Mouse (Mus musculus): ENCODE results near the gene Tmem216. TPM values are rescaled to one million over a fixed set of nuclear protein-coding genes. Genes with fewer than 3 reads are reported as not detected.

The Tmem216 gene
- total RNA-seq (2018; cell fraction: chromatin; rRNA removed) = 1 to 10 TPM in 22 of 26 experiments, not detected in 4; 1.2 to 7.8 (median 2.2) TPM
- total RNA-seq (2018; cell fraction: cytosol; rRNA removed) = 1 to 10 TPM; 1.5 to 4.7 (median 3.1) TPM
- 1 to 10 TPM in 21 of 26 experiments, under 1 TPM in 3, not detected in 2; 0.88 to 7.5 (median 2.4) TPM for total RNA-seq (2018; cell fraction: nucleus; rRNA removed)
- 1.4 to 5.1 TPM (median 2.8 TPM) in 3 replicates for polyA plus RNA-seq (2018)

- 2% methylated on average over 43 of the region's 43 CpGs for WGBS (ENCODE audit: missing documents)
- no peak within 1 kb of the TSS for H3K27ac ChIP-seq
Measured at GRCm38 (mm10) chr19:10555624-10556510, at the start of gene Tmem216. Gene Tmem216, minus strand, starts transcription at chr19:10556238.

GRCm38 (mm10) chr19:10605293-10605900 lies 49.4 kb upstream of the Tmem216 start, which contains the start of the genes Ddb1 and Tkfc:
Gene Ddb1, plus strand, starts transcription at chr19:10605327.
Gene Tkfc, minus strand, starts transcription at chr19:10605654.
- WGBS (ENCODE audit: missing documents) = under 1% methylated on average over 49 of the region's 49 CpGs
- Histone ChIP-seq H3K79me2 (ENCODE audit: inconsistent target) (peaks cover 45% of the 10 kb centered on the region), H3K4me3 (ENCODE audit: inconsistent target) (peak within 1 kb of the TSS; percentile 88), H3K36me3 (ENCODE audit: inconsistent target) (peaks cover 27% of the 10 kb centered on the region), H3K27ac (peak within 1 kb of the TSS; percentile 66)

More at GRCm38 (mm10) chr19:10555624-10556510, at the start of gene Tmem216:
- Histone ChIP-seq H3K79me2 (ENCODE audit: inconsistent target) (no peaks in the 10 kb centered on the region), H3K36me3 (ENCODE audit: inconsistent target) (no peaks in the 10 kb centered on the region), H3K4me3 (ENCODE audit: inconsistent target) (peak within 1 kb of the TSS; percentile 58)

- Histone ChIP-seq H3K4me3 (ENCODE audit: inconsistent target) (peak overlapping the region; percentile 88), H3K36me3 (ENCODE audit: inconsistent target) (peaks cover 18% of the 10 kb centered on the region), H3K79me2 (ENCODE audit: inconsistent target) (peaks cover 42% of the 10 kb centered on the region), H3K27ac (peak overlapping the region; percentile 66)
- 58% methylated on average over 3 of the region's 3 CpGs for WGBS (ENCODE audit: missing documents)
Measured at GRCm38 (mm10) chr19:10604534-10604933, 48.5 kb upstream of the Tmem216 start.

- 88% methylated on average over 17 of the region's 18 CpGs for WGBS (ENCODE audit: missing documents)
- Histone ChIP-seq H3K79me2 (ENCODE audit: inconsistent target) (peaks cover 35% of the 10 kb centered on the region), H3K4me3 (ENCODE audit: inconsistent target) (no peak overlapping the region), H3K27ac (0 out of 2 replicates have a peak overlapping the region, but pooled peaks have one; percentile 66), H3K36me3 (ENCODE audit: inconsistent target) (peaks cover 12% of the 10 kb centered on the region)
Measured at GRCm38 (mm10) chr19:10603660-10604523, 47.9 kb upstream of the Tmem216 start.

- peak overlapping the region; percentile 74 for H3K27ac ChIP-seq
- H3K79me2 ChIP-seq (ENCODE audit: inconsistent target) = peaks cover 24% of the 10 kb centered on the region
- WGBS (ENCODE audit: missing documents) = 3% methylated on average over 9 of the region's 9 CpGs
- H3K4me3 ChIP-seq (ENCODE audit: inconsistent target) = no peak overlapping the region
- H3K36me3 ChIP-seq (ENCODE audit: inconsistent target) = 0 out of 2 replicates have a peak, but pooled peaks cover under 1% of the 10 kb centered on the region
Measured at GRCm38 (mm10) chr19:10602787-10603186, 46.7 kb upstream of the Tmem216 start.

GRCm38 (mm10) chr19:10602247-10602769 lies 46.3 kb upstream of the Tmem216 start:
- peak overlapping the region; percentile 74 for H3K27ac ChIP-seq
- WGBS (ENCODE audit: missing documents) = 30% methylated on average over 6 of the region's 6 CpGs
- no peaks in the 10 kb centered on the region for H3K36me3 ChIP-seq (ENCODE audit: inconsistent target)
- no peak overlapping the region for H3K4me3 ChIP-seq (ENCODE audit: inconsistent target)
- H3K79me2 ChIP-seq (ENCODE audit: inconsistent target) = peaks cover 19% of the 10 kb centered on the region

GRCm38 (mm10) chr19:10599648-10600047 lies 43.6 kb upstream of the Tmem216 start:
- H3K27ac ChIP-seq = no peak overlapping the region
- WGBS (ENCODE audit: missing documents) = 91% methylated on average over 2 of the region's 2 CpGs
- no peak overlapping the region for H3K4me3 ChIP-seq (ENCODE audit: inconsistent target)

GRCm38 (mm10) chr19:10598188-10598587 lies 42.1 kb upstream of the Tmem216 start:
- peaks cover 12% of the 10 kb centered on the region; the same call in 1 of the 2 replicates for H3K36me3 ChIP-seq (ENCODE audit: inconsistent target)
- H3K79me2 ChIP-seq (ENCODE audit: inconsistent target) = no peaks in the 10 kb centered on the region
- H3K4me3 ChIP-seq (ENCODE audit: inconsistent target) = no peak overlapping the region
- no peak overlapping the region for H3K27ac ChIP-seq
- WGBS (ENCODE audit: missing documents) = 38% methylated on average over 3 of the region's 3 CpGs

More at GRCm38 (mm10) chr19:10599648-10600047, 43.6 kb upstream of the Tmem216 start:
- H3K36me3 ChIP-seq (ENCODE audit: inconsistent target) = peaks cover 6% of the 10 kb centered on the region; the same call in 1 of the 2 replicates
- H3K79me2 ChIP-seq (ENCODE audit: inconsistent target) = no peaks in the 10 kb centered on the region

GRCm38 (mm10) chr19:10591659-10592377 lies 35.8 kb upstream of the Tmem216 start:
- Histone ChIP-seq H3K36me3 (ENCODE audit: inconsistent target) (peaks cover 35% of the 10 kb centered on the region; the same call in 1 of the 2 replicates), H3K4me3 (ENCODE audit: inconsistent target) (no peak overlapping the region), H3K27ac (no peak overlapping the region), H3K79me2 (ENCODE audit: inconsistent target) (no peaks in the 10 kb centered on the region)
- WGBS (ENCODE audit: missing documents) = 97% methylated on average over 6 of the region's 6 CpGs

GRCm38 (mm10) chr19:10590301-10590700 lies 34.3 kb upstream of the Tmem216 start:
- 62% methylated on average over 3 of the region's 3 CpGs for WGBS (ENCODE audit: missing documents)
- Histone ChIP-seq H3K36me3 (ENCODE audit: inconsistent target) (peaks cover 41% of the 10 kb centered on the region; the same call in 1 of the 2 replicates), H3K79me2 (ENCODE audit: inconsistent target) (no peaks in the 10 kb centered on the region), H3K4me3 (ENCODE audit: inconsistent target) (no peak overlapping the region), H3K27ac (no peak overlapping the region)

- Histone ChIP-seq H3K4me3 (ENCODE audit: inconsistent target) (no peak overlapping the region), H3K36me3 (ENCODE audit: inconsistent target) (peaks cover 32% of the 10 kb centered on the region; the same call in 1 of the 2 replicates), H3K27ac (no peak overlapping the region), H3K79me2 (ENCODE audit: inconsistent target) (no peaks in the 10 kb centered on the region)
- 28% methylated on average over 5 of the region's 5 CpGs for WGBS (ENCODE audit: missing documents)
Measured at GRCm38 (mm10) chr19:10589127-10589857, 33.3 kb upstream of the Tmem216 start.

GRCm38 (mm10) chr19:10587231-10587630 lies 31.2 kb upstream of the Tmem216 start:
- 59% methylated on average over 8 of the region's 8 CpGs for WGBS (ENCODE audit: missing documents)
- no peak overlapping the region for H3K27ac ChIP-seq
- H3K4me3 ChIP-seq (ENCODE audit: inconsistent target) = no peak overlapping the region
- peaks cover 37% of the 10 kb centered on the region; the same call in 1 of the 2 replicates for H3K36me3 ChIP-seq (ENCODE audit: inconsistent target)
- H3K79me2 ChIP-seq (ENCODE audit: inconsistent target) = no peaks in the 10 kb centered on the region
